Mouse (Mus musculus) spleen, adult 2 months (tissue): ENCODE measurements around the gene Fam118a.
"Not testable (repeated sequence)": the region's sequence is repeated elsewhere in the genome, so short reads cannot be mapped to it uniquely, and the experiment has no call there.

Experiments
- CTCF ChIP-seq: fragments of 200-500 bp; IDR thresholded peaks from 2 replicates; pipeline ENCODE4 v1.5.1; 2011; ENCODE audit warnings: mild to moderate bottlenecking, inconsistent platforms; ENCODE audit not compliant: insufficient read depth, insufficient read length, insufficient replicate concordance; ENCODE audit errors: extremely low read depth
- POLR2A ChIP-seq: fragments of 200-500 bp; IDR thresholded peaks from 2 replicates; pipeline ENCODE4 v1.6.1; 2011; ENCODE audit warnings: low read depth, low read length, inconsistent platforms

GRCm38 (mm10) chr15:85033916-85034315, 5.2 kb downstream of the Fam118a start:
- not testable (repeated sequence) for TF ChIP-seq POLR2A, CTCF
